Comparison of ENCODE assay signal across 13 mouse cellular contexts in the genomic region with DNA sequence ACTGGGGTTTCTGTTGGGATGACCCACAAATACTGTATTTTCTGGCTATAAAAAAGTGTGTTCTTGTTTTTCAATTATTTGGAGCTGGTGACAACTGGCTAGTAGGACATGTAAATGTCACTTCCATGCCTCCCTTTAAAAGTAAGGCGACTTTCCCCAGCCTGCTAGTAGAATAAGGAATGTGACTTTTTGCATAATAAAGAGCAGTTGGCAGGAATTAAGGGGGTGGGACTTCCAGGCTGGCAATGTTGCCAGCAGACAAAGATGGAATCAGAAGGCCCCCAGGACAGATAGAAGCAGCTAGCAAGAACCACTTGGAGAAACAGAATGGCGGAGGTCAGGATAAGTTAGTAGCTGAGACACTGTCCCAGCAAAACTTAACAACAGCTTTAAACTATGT. TPM values are rescaled to one million over a fixed set of nuclear protein-coding genes. Genes with fewer than 3 reads are reported as not detected.
DNase-seq lines count a peak whose midpoint lies in the region; ATAC-seq and TF ChIP-seq lines count a peak whose summit lies in the region.
"Had no signal": no experiment of that assay in that cellular context is flagged by ENCODE, and none has a peak within 500 bp of the region (broad histone marks: within the 10 kb centered on the region; RNA-seq: fewer than 3 reads in every experiment).

No protein-coding gene starts in this region.

- WGBS in heart, embryonic 14.5 days = 78% methylated on average over 2 of the region's 2 CpGs
- 66% methylated on average over 2 of the region's 2 CpGs for WGBS in midbrain, embryonic 12.5 days

- no peak for TF ChIP-seq POLR2A in brain, embryonic 14.5 days (IDR thresholded peaks at IDR 0.05; ENCODE audit: borderline replicate concordance, extremely low read depth, insufficient read depth, insufficient read length, poor library complexity, severe bottlenecking)

- H3K9ac ChIP-seq in heart, embryonic 14.5 days (ENCODE audit: low read length) = no peak overlapping the region
- no peak overlapping the region for H3K9ac ChIP-seq in midbrain, embryonic 12.5 days (replicated peaks)

- ATAC-seq in heart, embryonic 14.5 days (ENCODE audit: insufficient number of reproducible peaks, insufficient read depth, low FRiP score, low read depth) = no peak
- no peak for ATAC-seq in midbrain, embryonic 12.5 days (ENCODE audit: low FRiP score, low read depth)

- no peak for DNase-seq in heart, adult 18-20 months
- peak; percentile 65 for DNase-seq in ES-CJ7 (ENCODE audit: low read depth, low spot score)
- peak; percentile 27 for DNase-seq in brain, embryonic 14.5 days (ENCODE audit: low read depth)
- DNase-seq in right cerebral cortex, adult 2 months (ENCODE audit: low spot score in 2 of 2) = no peak
- DNase-seq in retina, postnatal 1 day = no peak
- no peak for DNase-seq in heart, postnatal 14 days
- DNase-seq: adrenal gland, adult 2 months; cerebellum, adult 2 months; gastrocnemius, postnatal 36 days; left cerebral cortex, postnatal 4 days; thymus, postnatal 25 days had no signal

- 0 out of 2 replicates have a peak overlapping the region, but pooled peaks have one; percentile 75 for H3K4me2 ChIP-seq in heart, embryonic 14.5 days (ENCODE audit: low read length)
- peak overlapping the region; percentile 74; the same call in 1 of the 2 replicates for H3K4me2 ChIP-seq in midbrain, embryonic 12.5 days (replicated peaks)

- H3K27me3 ChIP-seq in heart, embryonic 14.5 days (ENCODE audit: control insufficient read depth, insufficient read depth, low read length) = no peaks in the 10 kb centered on the region
- no peaks in the 10 kb centered on the region for H3K27me3 ChIP-seq in midbrain, embryonic 12.5 days

- intact Hi-C loops in heart, postnatal 14 days (cut with DNase I) = loop anchor here (5.0 kb wide), 2 partner anchors 42 to 143 kb away; partner anchors contain the start of genes Zfp74 and Zfp84

- H3K4me3 ChIP-seq in heart, embryonic 14.5 days (ENCODE audit: control insufficient read depth in 1 of 2, insufficient read depth in 1 of 2, low read depth in 1 of 2, low read length in 2 of 2) = no peak overlapping the region
- no peak overlapping the region for H3K4me3 ChIP-seq in midbrain, embryonic 12.5 days

- H3K36me3 ChIP-seq in heart, embryonic 14.5 days (ENCODE audit: control insufficient read depth, insufficient read depth, low read length) = peaks cover 40% of the 10 kb centered on the region
- H3K36me3 ChIP-seq in midbrain, embryonic 12.5 days = peaks cover 41% of the 10 kb centered on the region

- H3K4me1 ChIP-seq in heart, embryonic 14.5 days (ENCODE audit: control insufficient read depth in 2 of 2, insufficient read depth in 2 of 2, low read length in 2 of 2) = peaks cover 0 to 15% of the 10 kb centered on the region in 2 experiments; a peak in 3 of 4 replicates
- peaks cover 24% of the 10 kb centered on the region for H3K4me1 ChIP-seq in midbrain, embryonic 12.5 days

- TF ChIP-seq CTCF in brain, embryonic 14.5 days (IDR thresholded peaks at IDR 0.05; ENCODE audit: borderline replicate concordance, extremely low read depth, insufficient read depth, insufficient read length) = no peak

- no peak overlapping the region for H3K27ac ChIP-seq in heart, embryonic 14.5 days (replicated peaks in 1 of 2; ENCODE audit: control insufficient read depth in 1 of 2, insufficient read depth in 1 of 2, low read depth in 2 of 2, low read length in 2 of 2)
- no peak overlapping the region for H3K27ac ChIP-seq in midbrain, embryonic 12.5 days (replicated peaks)

- H3K9me3 ChIP-seq in heart, embryonic 14.5 days (ENCODE audit: control insufficient read depth, low read length) = peaks cover 8% of the 10 kb centered on the region
- 0 out of 2 replicates have a peak, but pooled peaks cover 2% of the 10 kb centered on the region for H3K9me3 ChIP-seq in midbrain, embryonic 12.5 days

RNA-seq across cellular contexts. Expression of gene Zfp383, which starts 2.2 kb away (rescaled TPM):
- 4.1 and 4.2 TPM in 2 replicates for polyA plus RNA-seq in heart, embryonic 14.5 days (2014; fragmentation: Nextera tagmentation; extraction: Ambion mirVana)
- total RNA-seq in heart, adult 18-20 months (2021) = 1 to 10 TPM; 4.2 to 7.5 TPM
- 17.5 and 18.2 TPM in 2 replicates for polyA plus RNA-seq in brain, embryonic 14.5 days (2012; rRNA removed)
- 7.6 and 8.9 TPM in 2 replicates for polyA plus RNA-seq in midbrain, embryonic 12.5 days (2016; fragmentation: Nextera tagmentation; extraction: Ambion mirVana)
- total RNA-seq in heart, postnatal 14 days (2021) = 1 to 10 TPM; 7.3 to 8.1 TPM

RNA-seq across cellular contexts. Expression of gene Zfp27, which starts 3.9 kb away (rescaled TPM):
- 8.7 and 9.2 TPM in 2 replicates for polyA plus RNA-seq in heart, embryonic 14.5 days (2014; fragmentation: Nextera tagmentation; extraction: Ambion mirVana)
- total RNA-seq in heart, adult 18-20 months (2021) = 1 to 10 TPM; 8.6 to 8.7 TPM
- polyA plus RNA-seq in brain, embryonic 14.5 days (2012; rRNA removed) = 12.2 and 13.9 TPM in 2 replicates
- 14.3 and 15.1 TPM in 2 replicates for polyA plus RNA-seq in midbrain, embryonic 12.5 days (2016; fragmentation: Nextera tagmentation; extraction: Ambion mirVana)
- 10 to 100 TPM in 1 of 2 experiments, 1 to 10 TPM in 1; 9.7 to 10.4 TPM for total RNA-seq in heart, postnatal 14 days (2021)

RNA-seq across cellular contexts. Expression of gene Zfp74, which starts 43.6 kb away (rescaled TPM):
- polyA plus RNA-seq in heart, embryonic 14.5 days (2014; fragmentation: Nextera tagmentation; extraction: Ambion mirVana) = 8.0 and 8.6 TPM in 2 replicates
- 1 to 10 TPM; 4.3 to 6.8 TPM for total RNA-seq in heart, adult 18-20 months (2021)
- 11.0 and 14.3 TPM in 2 replicates for polyA plus RNA-seq in brain, embryonic 14.5 days (2012; rRNA removed)
- 14.7 and 18.7 TPM in 2 replicates for polyA plus RNA-seq in midbrain, embryonic 12.5 days (2016; fragmentation: Nextera tagmentation; extraction: Ambion mirVana)
- 1 to 10 TPM; 6.1 to 6.4 TPM for total RNA-seq in heart, postnatal 14 days (2021)

RNA-seq across cellular contexts. Expression of gene Zfp420, which starts 50.5 kb away (rescaled TPM):
- 3.8 and 4.0 TPM in 2 replicates for polyA plus RNA-seq in heart, embryonic 14.5 days (2014; fragmentation: Nextera tagmentation; extraction: Ambion mirVana)
- total RNA-seq in heart, adult 18-20 months (2021) = 1 to 10 TPM; 3.3 to 3.9 TPM
- 15.0 and 17.3 TPM in 2 replicates for polyA plus RNA-seq in brain, embryonic 14.5 days (2012; rRNA removed)
- 14.2 and 14.4 TPM in 2 replicates for polyA plus RNA-seq in midbrain, embryonic 12.5 days (2016; fragmentation: Nextera tagmentation; extraction: Ambion mirVana)
- total RNA-seq in heart, postnatal 14 days (2021) = 1 to 10 TPM; 2.5 to 2.8 TPM

RNA-seq across cellular contexts. Expression of gene Zfp940, which starts 56.8 kb away (rescaled TPM):
- polyA plus RNA-seq in heart, embryonic 14.5 days (2014; fragmentation: Nextera tagmentation; extraction: Ambion mirVana) = 1.8 and 2.3 TPM in 2 replicates
- under 1 TPM; 0.62 to 0.87 TPM for total RNA-seq in heart, adult 18-20 months (2021)
- 7.4 and 9.1 TPM in 2 replicates for polyA plus RNA-seq in brain, embryonic 14.5 days (2012; rRNA removed)
- polyA plus RNA-seq in midbrain, embryonic 12.5 days (2016; fragmentation: Nextera tagmentation; extraction: Ambion mirVana) = 11.8 and 12.4 TPM in 2 replicates
- total RNA-seq in heart, postnatal 14 days (2021) = 1 to 10 TPM in 1 of 2 experiments, under 1 TPM in 1; 0.83 to 1.5 TPM

Comparison
In these comparisons a context has a peak if more than half of its experiments do, and no peak if none do; other contexts are left out.
1. DNase-seq: peak in ES-CJ7 (single experiment) and brain, embryonic 14.5 days (single experiment); none in heart, adult 18-20 months (0 of 2), right cerebral cortex, adult 2 months (0 of 2), retina, postnatal 1 day (single experiment) and heart, postnatal 14 days (0 of 2).